Mouse (Mus musculus) T-helper 17 cell (primary cell): ENCODE data around the gene Recql5.

ENCODE experiments used
- in situ Hi-C, 2 experiments: fragments of 300-600 bp; cut with MboI, MseI; formaldehyde crosslinking; loops; 1 replicate in 1 of 2; 2 replicates in 1 of 2; pipeline ENCODE4 v1.15.1; 2025; ENCODE audit warnings: high pct_unique_total_duplicates in 2 of 2

The Recql5 gene

GRCm38 (mm10) chr11:115939690-115940329, 6.5 kb upstream of the Recql5 start:
- in situ Hi-C loops = loop anchor here in 1 of 2 experiments (10.0 kb wide), 1 partner anchor 55 kb away; no protein-coding TSS in a partner anchor

DNA sequence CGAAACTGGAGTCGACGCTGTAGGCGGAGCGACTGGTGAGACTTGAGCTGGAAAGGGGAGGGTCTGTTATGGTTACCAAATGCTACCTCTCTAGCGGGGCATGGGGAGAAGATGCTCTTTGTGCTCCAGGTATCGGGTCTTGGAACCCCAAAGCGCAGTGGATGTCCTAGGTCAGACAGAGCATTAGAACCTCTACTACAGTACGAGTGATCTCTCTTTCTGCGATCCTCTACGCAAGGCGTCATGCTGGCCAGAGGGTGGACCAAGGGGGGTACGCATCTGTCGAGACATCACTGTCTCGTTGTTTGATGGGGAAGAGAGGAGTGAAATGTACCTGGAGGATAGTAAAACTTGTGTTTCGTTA, 452 bp upstream of the Recql5 start:
- in situ Hi-C loops = no loop called here

- in situ Hi-C loops = no loop called here
Measured at GRCm38 (mm10) chr11:115931235-115931634, 2.0 kb downstream of the Recql5 start.

- in situ Hi-C loops = no loop called here
Measured at GRCm38 (mm10) chr11:115929818-115930217, 3.5 kb downstream of the Recql5 start.

DNA sequence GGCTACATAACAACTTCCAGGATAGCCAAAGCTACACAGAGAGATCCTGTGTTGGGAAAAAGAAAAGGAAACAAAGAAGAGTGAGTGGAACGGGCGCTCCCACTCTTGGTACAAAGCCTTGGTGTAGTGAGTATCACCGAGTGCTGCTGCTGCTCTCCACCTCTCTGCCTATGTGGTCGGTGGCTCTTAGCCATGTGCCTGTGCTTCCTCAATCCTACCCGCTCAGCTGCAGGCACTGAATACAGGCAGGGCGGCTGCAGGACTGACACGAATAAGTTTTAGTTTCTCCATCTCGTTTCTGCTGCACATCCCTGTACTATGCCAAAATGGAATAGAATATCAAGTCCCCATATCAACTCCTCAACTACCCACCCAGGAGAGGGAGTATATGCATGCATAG, 4.2 kb downstream of the Recql5 start:
- in situ Hi-C loops = no loop called here

- in situ Hi-C loops = no loop called here
Measured at GRCm38 (mm10) chr11:115921986-115922385, 11.3 kb downstream of the Recql5 start.

DNA sequence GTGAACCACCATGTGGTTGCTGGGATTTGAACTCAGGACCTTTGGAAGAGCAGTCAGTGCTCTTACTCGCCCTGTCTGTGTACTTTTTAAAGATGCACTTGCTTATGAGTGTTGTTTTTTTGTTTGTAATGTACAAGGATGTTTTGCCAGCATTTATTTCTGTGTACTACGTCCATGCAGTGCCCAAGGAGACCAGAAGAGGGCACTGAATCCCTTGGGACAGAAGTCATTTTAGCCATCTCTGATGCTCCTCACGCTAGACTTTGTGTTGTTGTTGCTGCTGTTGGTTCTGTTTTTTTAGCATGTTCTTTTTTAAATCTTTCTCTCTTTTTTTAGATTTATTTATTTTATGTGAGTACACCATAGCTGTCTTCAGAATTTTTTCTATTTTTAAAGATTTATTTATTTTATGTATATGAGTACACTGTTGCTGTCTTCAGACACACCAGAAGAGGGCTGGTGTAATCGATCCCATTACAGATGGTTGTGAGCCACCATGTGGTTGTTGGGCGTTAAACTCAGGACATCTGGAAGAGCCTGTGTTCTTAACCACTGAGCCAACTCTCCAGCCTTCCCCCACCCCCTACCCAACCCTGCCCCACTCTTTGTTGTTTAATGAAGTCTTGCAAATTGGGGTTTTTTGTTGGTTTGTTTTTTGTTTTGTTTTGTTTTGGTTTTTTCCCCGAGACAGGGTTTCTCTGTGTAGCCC, 13.0 kb downstream of the Recql5 start:
- in situ Hi-C loops = no loop called here

- in situ Hi-C loops = no loop called here
Measured at GRCm38 (mm10) chr11:115919073-115919472, 14.2 kb downstream of the Recql5 start.

DNA sequence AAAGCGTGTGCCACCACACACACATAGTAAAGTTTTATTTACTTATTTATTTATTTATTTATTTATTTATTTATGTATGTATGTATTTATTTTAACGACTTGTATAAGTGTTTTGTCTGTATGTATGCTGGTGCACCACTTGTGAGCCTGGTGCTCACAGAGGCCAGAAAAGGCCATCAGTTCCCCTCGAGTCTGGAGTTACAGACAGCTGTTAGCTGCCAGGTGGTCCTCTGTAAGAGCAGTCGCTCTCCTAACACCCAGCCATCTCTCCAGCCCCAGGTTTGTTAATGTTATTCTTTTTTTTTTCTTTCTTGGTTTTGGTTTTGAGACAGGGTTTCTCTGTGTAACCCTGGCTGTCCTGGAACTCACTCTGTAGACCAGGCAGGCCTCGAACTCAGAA, 14.6 kb downstream of the Recql5 start:
- in situ Hi-C loops = no loop called here

DNA sequence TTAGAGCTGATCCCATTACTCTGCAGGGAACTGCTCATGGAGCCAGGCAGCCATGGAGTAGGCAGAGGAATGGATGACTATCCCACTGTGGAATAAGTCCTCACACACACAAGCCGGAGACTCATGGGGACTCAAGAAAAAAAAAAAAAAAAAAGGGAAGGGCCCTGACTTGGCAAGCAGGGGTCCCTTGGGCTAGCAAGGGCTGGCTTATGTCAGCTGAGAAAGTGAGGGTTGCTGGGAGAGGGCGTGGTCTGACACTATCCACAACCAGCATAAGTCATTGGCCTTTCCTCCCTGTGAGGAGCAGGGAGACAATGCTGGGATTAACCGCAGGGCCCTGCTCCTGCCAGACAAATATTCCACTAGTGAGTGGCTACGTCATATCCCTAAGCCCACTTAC, 16.7 kb downstream of the Recql5 start:
- in situ Hi-C loops = no loop called here

DNA sequence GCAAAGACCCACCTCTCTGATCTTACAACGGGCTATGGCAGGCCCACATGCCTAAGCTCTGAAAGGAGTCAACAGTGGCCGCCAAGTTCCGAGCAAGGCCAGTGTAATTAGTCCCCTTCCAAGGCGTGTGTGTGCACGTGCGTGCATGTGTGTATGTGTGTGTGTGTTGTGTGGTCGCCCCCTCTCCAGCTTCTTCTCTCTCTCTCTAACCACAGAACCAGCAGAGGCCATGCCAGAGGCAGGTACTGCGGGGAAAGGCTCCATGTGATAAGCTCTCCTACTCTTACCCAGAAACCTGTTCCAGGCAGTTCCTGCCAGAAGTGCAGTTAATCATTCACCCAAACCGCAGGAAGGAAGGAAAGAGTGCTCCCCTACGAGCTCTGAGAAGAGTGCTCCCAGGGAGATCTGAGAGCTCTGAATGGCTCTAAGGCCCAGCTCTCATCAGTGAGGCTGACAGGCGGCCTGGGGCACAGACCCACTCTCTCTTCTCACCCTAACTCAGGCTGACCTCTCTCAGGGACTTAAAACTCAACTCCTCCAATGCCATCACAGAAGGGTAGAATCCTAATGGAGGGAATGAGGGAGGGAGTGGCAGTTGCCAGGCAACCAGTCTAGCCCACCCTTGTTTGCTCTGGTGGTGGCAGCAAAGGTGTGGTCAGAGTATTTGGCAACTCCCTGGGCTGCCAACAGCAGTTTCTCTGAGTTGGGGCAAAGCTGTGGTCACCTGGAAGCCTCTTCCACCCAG, 21.5 kb downstream of the Recql5 start, which contains the start of gene Smim6:
Gene Smim6 (plus strand): TSS at position 386 of the 745 bp plus-strand sequence.
- in situ Hi-C loops = no loop called here

DNA sequence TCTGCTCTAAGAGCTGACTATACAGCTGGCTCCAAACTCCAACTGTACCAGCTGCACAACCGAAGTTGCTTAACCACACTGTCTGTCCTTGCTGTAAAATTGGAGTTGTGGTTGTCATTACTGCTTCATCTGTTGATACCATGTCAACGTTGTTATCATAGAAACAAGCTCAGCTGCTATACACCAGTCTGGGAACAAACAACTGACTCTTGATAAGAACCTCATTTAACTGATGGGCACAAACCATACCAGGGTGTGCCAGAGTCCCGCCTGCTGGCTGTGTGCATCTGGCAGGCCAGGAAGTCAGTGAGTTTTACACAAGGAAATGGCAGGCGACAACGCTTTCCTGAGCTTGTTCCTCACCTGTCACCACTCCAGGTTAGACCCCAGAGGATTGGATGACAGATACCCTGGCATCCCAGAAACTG, 22.1 kb downstream of the Recql5 start:
- in situ Hi-C loops = no loop called here

DNA sequence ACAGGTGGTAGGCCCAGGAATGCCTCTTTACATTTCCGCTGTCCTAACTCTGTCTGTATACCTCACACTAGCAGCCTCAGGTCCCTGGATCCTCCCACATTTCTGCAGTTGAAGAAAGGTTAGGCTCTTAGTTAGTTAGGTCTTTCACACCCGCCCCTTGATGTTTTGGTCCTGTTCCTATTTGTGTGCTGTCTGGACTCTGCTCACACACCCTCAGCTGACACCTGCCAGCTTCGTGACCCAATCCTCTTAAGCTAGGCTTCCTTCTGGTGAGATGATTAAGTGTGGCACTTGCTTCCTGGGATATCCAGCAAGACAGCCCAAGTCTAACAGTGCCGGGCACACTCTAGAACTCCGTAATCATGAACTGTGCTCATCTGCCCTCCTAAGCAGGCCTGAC, 26.8 kb downstream of the Recql5 start:
- in situ Hi-C loops = no loop called here

DNA sequence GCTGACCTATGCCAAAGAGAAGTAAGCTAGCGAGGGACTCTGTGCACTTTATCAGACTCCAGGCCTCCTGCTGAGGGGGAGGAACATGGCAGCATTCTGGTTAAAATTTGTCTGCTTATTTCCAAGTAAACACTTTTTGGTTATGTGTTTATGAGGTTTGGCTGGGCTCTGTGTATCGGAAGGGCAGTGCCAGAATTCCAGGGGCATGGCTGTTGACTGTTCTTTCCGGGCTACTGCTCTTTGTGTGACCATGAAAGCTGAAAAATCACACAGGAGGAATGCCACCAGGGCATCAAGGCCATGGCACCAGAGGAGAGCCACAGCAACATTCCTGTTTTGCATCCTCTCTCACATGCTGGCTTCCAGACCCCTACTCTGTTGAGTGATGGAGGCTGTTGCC, 27.2 kb downstream of the Recql5 start:
- in situ Hi-C loops = no loop called here

DNA sequence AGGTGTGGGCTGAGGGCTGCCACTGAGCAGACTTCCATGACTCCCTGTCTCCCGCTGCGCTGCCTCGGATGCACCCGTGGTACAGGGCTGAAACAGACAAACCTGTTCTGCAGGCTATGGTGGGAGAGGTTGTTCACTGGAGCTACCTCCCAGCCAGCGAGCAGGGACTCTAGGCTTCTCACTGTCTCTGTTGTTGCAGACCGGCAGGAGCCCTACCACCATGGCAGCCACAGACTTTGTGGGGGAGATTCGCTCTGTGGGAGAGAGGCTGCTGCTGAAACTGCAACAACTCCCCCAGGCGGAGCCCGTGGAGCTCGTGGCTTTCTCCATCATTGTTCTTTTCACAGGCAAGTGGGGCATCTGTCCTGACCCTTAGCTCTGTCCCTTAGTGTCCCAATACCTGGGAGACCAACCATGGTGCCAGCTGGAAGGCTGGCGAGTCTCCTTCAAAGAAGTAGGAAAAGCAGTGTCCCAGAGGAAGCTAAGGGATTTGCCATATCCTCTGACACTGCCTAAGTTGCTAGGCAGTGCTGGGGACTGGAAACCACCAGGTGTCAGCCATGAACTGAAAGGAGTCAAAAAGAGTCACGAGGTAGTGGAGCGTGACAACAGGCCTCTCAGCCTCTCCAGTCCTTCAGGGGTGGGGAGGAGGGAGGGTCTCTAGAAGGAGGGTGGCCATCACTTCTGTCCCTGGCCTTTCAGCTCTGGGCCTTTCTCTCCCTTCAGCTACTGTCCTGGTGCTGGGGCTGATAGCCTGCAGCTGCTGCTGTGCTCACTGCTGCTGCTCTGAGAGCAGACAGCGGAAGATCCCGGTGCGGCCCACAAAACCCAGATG, 28.1 kb downstream of the Recql5 start:
- in situ Hi-C loops = no loop called here

GRCm38 (mm10) chr11:115904231-115904955, 28.9 kb downstream of the Recql5 start:
- in situ Hi-C loops = no loop called here

DNA sequence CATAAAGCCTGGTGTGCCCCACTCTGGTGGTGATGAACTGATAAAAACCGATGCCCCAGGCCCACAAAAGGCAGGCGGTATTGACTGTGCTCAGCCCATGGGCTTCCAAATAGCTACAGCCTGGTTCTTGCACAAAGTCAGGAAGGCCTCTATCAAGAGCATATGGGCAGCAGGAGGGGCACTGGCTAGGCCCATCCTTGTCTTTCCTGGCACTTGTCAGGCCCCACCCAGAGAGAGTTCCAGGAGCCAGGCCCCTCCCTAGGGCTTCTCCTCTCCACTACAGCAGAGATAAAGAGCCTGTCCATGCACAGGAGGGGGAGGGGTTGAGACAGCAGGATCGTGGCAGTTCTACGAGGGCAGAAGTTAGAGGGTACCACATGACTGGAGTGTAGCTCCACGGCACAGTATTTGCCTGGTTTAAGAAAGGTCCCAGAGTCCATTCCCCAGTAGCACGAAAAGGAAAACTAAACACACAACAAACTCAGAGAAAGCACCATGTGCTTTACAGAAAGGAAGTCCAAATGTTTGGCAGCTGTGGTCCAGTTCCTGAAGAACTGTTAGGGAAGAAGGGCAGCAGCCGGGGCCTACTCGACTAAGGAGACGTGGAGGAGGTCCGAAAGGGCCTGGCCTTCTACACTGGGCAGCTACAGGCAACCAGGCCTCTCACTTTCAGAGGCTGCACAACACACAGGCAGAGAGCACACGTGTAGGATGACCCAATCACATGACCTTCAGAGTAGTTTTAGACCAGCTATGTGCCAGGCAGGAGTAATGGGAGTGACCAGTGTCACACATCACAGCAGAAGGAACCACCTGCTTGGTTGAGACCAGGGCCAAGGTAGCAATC, 29.7 kb downstream of the Recql5 start:
- in situ Hi-C loops = no loop called here

GRCm38 (mm10) chr11:115902831-115903230, 30.4 kb downstream of the Recql5 start:
- in situ Hi-C loops = no loop called here

DNA sequence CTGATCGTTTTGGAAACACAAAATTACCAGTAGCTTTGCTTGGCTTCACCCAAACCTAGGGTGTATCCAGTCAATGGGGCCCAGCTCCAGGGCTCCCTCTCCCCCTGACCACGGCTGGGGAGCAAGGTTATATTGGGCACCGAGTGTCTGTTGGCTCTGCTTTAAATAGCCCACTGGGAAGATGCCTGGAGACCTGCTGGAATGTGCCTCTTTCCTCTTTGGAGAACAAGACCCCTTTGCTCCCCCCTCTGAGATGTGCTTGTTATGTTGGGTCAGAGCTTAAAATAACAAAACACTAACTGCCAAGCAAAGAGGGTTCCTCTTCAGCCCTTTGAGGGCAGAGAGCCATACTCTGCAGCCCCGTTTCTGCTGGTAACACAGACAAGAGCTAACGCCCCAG, 31.1 kb downstream of the Recql5 start:
- in situ Hi-C loops = no loop called here
